Mouse (Mus musculus) layer of hippocampus, adult 8-10 months (tissue): Measurements from ENCODE around the gene Btbd19. TPM values are rescaled to one million over a fixed set of nuclear protein-coding genes. Genes with fewer than 3 reads are reported as not detected.
A peak's percentile ranks its signal among the peaks of the same experiment; 100 is the strongest.

ENCODE experiments used
- DNase-seq, 2 experiments: peaks; one replicate each; pipeline ENCODE4 v3.0.0; 2022; ENCODE audit warnings: low spot score in 2 of 2
- total RNA-seq, 4 experiments: library from RNA; stranded (reverse); gene quantifications; 2 replicates each; pipeline ENCODE4 v1.2.4; 2022

The Btbd19 gene
- total RNA-seq, 4 experiments from 2014 or later = 12.9 to 18.3 (median 16.2) TPM

DNA sequence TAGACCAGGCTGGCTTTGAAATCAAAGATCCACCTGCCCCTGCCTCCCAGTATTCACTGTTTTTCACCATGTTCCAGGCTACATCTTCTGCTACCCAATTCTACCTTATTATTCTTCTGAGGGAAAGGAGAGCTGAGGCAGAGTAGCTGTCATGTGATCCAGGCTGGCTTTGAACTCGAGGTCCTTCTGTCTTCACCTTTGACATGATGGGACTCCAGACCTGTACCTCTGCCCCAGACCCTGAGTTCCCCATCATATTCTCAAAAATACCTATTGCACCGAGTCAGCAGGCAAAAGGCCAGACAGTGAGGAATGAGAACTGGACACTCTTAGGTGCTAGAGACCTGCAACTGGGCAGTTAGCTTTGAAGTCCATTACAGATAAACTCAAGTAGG lies 9.1 kb upstream of the Btbd19 start:
- no peak for DNase-seq

DNA sequence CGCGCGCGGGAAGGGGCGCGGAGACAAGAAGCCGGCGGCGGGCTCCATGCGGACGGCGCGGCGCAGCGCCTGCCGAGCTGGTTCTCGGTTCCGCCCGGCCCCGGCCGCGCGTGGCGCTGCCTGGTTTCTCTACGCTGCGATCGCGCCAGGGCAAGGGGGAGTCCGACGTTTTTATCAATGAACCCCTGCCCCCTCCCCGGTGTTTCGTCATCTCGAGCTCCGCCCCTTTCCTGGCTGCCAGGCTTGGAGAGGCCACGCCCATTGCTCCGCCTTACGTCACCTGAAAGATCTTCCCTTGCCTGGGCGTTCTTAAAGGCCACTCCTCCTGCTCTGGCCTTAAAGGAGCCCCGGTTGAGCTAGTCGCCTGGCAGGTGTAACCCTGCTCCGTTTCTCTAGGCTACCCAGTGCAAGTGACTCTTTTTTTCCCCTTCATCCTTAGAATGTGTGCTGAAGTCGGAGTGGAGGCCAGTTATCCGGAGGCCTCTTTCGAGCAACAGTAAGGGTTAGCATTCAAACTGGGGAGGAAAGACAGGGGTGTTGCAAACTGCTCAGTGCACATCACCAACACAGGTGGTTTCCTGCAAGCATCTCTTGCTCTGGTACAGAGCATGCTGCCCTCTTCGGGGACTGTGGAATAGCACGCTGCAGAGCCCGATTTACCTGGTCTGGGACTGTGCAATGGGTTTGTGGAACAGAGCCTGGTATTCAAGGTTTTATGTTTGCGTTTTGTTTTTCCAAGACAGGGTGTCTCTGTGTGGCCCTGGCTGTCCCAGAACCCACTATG lies 8.5 kb upstream of the Btbd19 start, which contains the start of gene Plk3:
TSS of gene Plk3 (minus strand) at position 147 of the 784 bp plus-strand sequence.
- DNase-seq = peak; percentile 97

DNA sequence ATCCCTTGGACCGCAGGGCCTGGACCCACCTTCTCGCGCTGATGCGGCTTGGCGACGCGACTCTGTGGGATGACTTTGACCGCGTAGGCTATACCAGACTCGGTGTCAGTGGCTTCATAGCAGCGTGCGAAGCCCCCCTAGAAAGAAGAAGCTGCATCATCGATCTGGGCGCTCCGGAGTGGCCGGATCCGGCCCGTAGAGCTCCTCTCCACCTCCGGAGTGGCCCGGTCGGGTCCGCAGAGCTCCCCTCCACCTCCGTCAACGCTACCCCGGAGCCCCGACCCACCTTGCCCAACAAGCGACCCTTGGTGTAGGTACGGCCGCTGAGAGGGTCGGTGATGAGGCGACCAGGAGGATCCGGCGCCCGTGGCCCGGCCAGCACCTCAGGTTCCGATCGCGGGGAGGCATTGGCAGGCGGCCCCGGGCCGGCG lies 7.9 kb upstream of the Btbd19 start:
- no peak for DNase-seq

DNA sequence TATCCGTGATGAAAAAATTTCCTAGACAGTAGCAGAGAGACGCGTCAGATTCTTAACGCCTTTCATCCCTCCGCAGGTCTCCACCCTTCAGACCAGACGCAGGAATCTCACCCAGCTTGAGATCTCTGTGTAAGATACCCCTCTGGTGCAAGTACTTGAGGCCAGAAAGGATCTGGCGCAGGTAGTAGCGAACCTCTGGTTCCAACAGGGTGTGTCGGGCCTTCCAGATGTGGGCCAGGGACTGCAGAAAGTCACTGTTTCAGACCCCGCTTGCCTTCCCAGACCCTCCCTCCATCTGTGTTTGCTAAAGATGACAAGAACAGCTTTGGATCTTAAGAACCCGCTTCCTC lies 7.2 kb upstream of the Btbd19 start:
- no peak for DNase-seq

DNA sequence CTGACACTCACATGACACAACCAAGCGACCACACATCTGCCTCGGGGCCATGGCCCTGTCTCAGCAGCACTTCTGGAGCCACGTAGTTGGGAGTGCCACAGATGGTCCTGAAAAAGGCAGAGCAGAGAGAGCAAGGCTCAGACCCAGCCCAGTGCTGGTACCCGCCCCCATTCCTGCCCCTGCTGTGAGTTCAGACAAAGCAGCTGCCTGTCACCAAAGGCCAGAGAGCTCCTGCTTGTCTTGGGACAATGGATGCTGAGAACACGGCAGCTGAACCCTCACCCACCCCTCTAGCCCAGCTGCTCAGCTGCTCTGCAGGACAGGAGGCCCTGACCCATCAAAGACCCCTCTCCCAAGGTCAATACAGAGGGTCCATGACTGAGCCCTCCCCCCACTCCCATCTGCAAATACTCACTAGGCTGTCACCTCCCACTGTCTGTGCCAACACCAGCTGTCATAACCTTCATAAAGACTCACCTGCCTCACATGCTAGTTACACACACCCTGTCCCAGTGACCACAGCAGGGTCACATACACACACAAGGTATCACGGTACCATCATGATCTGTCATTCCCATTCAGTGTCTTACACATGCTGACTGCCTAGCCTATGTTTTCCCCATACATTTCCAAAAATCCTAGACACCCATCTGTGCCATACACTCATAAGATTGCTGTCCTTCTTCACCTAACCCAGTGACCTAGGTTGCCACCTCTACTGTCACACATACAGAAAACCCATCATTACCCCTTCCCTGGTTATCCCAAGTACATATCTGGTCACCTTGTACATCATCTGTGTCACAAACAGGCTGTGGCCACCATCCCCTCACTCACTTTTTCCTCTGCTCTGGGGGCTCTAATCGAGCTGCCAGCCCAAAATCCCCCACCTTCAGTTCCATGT lies 6.6 kb upstream of the Btbd19 start:
- no peak for DNase-seq

DNA sequence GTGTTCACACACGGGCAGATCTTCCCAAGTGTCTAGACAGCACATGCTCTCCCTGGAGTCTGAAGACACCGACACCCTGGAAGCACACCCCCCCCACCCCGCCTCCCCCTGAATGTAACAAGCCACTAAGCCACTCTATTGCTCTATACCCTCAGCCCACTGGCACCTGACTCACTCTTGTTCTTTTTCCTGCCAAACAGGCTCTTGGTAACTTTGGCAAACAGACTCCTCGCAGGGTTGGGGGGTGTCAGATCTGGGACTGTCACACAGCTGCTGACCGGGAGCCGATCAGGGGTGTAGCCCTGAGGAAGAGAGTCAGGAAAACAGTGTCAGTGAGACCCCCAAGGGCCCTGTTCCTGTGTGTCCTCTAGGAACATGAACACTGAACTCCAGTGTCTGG lies 5.7 kb upstream of the Btbd19 start:
- no peak for DNase-seq

DNA sequence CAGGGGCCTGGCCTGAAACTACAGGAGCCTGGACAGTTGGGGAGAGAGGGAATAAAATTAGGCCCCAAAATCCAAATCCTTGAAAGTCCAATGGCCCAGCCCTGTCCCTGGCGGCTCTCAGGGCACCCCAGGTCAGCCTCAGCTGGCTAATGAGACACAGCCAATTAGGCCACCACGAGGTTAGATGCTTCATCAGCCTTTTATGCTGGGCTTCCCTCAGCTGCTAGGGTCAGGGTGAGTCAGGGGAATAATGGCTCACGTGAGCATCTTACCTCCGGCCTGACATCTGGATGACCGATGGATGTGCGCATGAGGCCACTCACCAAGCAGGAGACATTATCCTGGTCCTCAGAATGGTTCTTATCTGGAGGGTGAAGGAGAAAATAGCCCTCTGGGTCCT lies 5.3 kb upstream of the Btbd19 start:
- DNase-seq = no peak

DNA sequence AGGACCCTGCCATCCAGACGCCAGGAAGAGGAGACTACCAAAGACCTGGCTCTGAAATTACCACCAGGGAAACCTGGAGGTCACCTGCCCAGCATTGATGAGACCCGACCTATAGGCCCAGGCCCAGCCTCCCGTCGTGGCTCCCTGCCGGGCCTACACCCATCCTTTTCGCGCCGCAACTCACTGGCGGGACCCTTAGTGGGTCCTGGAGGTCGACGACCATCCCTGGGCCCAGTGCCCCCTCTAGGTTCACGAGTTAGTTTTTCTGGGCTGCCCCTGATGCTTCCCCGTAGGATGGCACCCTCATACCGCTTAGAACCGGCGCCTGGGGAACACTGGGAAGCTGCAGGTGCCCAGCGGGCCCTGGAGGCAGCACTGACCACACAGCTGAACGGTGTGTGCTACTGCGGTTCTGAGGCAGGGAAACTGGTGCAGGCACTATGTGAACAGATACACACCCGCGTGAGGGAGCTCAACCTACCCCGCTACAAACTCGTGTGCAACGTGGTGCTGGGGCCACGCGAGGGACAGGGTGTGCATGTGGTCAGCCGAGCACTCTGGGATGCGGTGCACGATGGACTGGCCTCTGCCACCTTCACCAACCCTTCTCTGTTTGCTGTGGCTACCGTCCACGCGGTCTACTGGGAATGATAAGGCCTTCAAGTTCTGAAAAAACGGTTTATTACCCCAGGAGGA lies 2.6 kb upstream of the Btbd19 start:
- no peak for DNase-seq

DNA sequence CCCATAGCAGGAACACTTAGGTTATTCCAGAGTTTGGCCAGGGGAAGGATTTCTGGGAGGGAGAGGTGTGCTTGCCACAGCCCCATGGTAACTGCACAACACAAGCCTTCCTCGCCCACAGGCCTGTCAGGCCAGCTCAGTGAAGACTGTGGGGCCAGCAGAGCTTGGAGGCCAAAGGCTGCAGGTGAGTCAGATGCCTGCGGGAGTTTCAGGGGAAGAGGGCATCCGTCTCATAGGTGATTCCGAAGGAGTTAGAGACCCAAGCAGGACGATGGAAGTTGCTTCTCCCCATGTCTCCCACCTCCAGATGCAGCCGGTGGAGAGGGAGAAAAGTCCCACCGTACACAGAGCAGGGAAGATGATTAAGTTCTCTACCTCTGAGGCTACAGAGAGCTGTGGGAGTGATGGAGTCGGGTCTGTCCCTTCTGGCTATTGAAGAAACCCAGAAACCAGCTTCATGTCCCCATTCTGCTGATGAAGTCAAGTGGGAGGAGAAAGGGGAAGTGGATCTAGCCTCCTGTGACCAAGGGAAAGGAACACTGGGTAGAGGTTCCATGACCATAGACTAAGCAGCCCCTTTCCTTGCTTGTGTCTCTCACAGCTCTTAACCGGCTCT lies 1.3 kb upstream of the Btbd19 start, which contains the start of gene Tctex1d4:
TSS of gene Tctex1d4 (plus strand) at position 120 of the 616 bp plus-strand sequence.
- no peak for DNase-seq

DNA sequence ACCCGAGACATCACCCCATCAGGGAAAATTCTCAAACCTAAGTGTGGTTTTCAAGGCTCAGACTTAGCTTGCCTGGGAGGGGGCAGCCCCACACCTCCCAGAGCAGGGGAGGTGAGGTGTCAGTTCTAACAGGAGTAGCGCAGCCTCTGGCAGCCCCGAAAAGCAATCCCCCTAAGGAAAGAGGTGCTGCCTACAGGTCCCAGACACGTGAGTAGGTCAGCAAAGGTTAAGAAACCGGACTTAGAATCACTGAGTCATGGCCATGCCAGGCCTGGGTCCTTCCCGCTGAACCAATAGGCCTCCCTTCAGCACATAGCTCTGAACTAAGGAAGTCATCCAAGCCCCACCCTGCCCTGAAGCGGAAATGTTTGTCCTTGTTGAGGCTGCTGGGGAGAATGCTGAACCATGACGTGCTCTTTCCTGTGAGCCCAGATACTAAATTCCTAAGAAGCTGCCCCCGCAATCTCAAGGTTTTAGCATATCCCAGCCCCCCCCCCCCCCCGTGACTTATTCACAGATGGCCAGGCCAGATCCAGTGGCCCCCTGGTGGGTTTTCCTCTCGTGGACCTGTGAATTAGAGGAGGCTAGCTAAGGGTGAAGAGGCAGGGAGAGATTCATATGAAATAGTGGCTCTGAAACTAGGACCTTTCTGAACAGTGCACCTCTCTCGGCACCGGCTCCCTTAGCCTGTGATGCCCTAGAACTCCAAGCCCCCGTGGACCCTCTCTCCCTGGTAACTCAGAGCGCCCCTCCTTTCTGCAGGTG lies 567 bp upstream of the Btbd19 start:
- DNase-seq = no peak

DNA sequence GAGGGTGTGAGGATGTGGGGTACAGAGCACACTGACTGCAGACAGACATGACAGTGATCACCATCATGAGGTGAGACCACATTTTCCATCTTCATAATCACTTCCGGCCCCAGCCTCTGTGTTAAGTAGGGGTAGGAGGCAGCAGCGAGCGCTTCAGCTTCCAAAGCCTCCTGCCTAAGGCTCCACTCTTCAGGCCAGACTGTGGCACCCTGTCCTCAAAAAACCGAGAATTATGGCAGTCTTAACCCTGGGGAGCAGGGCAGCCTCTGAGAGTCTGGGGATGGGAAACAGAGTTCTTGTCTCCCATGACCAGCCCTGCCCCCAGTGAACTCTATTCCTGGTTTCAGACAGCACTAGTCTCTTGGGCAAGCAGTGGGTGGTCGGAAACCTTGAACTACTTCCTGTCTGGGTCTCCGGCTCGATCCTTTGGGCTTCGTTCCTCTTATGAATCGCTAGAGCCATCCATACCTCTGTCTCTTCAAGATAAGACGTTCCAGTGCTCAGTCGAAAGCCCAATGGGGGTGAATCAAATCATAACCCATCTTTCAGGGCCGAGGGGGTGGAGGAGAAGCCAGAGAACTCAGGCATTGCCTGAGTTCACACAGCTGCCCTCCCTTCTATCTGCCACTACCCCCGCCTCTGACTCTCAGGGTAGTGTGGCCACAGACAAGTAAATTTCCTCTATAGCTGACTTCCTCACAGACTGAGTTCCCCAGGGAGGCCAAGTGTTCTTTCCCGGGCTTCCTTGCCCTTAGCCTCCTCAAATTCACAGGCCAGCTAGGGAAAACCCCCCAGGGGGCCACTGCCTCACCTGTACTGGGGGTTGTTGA lies 792 bp downstream of the Btbd19 start:
- DNase-seq = no peak

DNA sequence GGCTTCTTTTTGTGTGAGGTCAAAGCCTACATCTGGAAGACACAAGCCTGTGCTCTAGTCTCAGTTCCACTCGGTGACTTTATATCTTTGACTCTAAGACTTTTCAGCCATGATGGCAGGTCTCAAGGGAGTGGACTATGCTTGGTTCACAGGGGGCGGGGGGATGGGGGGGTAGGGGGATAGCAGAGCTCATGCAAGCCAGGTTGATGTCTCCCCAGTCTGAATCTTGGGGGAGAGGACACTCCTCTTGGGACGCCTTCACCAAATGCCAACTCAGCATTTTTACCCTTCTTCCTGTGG lies 1.4 kb downstream of the Btbd19 start:
- DNase-seq = no peak

DNA sequence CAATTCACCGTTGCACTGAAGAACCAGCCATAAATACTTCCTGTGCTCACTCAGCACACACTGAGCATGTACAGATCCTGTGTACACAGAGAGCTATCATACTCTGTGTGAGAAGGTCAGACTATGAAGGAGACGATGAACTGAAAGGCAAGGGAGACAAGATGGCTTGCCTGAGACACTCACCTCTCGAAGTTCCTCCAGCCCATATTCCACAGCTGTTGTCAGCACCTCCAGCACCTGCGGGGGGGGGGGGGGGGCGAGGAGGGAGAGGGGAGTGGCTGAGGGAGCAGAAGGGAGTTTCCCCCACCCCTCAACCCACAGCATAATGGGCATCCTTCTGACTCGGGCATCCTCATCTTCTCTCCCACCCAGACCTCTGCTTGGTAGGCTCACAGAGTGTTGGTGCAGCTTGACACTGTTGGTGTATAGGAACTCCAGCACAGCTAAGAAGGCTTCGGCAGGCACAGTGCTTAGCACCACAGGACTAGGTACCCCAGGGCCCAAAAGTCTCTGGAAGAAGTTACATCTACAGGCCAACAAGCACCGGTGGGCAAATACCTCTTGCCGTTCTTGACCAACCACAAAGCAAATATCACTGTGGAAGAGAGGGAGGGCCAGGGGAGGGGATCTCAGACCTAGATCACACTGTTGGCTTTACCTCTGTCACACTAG lies 1.8 kb downstream of the Btbd19 start:
- DNase-seq = no peak

DNA sequence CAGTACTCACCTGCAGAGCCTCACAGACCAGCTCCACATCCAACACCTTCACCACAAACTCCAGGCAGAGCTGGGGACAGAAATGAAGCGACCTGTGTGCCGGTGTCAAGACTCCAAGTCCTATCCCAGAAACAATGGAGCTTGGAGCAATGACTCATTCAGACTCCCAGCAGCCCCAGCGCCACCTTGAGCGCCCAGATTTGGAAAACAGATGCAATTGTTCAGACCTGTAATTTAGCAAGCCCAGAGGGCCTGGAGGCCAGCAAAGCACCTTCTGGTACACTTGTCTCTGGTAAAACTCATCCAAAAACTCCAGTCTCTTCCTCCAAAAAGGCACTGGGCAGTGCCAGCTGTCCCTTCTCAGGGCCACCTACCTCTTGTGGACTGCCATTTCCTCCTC lies 3.3 kb downstream of the Btbd19 start:
- DNase-seq = no peak

DNA sequence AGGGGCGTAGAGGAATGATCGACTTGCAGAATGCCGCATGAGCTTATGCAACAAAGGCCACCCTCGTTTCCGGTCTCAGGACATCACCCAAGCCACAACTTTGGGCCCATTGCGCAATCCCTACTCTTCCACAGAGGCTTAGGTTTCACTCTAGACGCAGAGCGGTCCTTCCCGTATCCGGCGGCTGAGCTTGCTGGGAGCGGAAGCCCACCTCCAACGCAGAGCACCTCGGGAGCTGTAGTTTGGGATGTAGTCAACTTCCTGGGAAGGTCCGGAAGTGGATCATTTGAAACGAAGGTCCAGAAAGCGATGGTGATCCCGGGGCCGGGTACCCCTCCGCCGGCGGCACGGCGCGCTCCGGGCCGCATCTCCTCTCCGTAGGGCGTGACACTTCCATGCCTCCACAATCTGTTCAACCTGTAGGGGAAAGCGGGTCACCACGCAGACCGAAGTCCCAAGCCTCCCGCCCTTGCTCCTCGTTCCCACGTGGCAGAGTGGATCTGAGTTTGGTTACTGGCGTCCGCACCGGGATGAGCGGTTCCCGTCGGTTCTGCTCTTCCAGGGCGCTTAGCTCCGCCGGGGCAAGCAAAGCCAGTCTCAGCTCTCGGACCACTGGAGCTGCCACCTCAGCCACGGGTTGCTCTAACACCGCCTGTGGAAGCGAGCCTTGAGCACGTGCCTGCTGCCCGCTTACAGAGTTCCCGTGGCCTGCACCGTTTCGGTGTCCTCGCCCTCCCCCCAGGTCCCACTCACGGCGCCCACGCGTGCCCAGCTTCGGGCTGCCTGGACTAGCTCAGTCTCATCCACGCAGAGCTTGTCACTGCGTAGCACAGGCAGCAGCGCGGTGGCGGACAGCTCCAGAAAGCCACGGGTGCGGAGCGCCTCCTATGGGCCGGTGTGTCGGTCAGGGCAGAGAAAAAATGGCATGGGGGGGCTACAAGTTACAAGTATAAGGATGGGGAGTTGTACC lies 4.8 kb downstream of the Btbd19 start:
- DNase-seq = peak; percentile 94 to 96

DNA sequence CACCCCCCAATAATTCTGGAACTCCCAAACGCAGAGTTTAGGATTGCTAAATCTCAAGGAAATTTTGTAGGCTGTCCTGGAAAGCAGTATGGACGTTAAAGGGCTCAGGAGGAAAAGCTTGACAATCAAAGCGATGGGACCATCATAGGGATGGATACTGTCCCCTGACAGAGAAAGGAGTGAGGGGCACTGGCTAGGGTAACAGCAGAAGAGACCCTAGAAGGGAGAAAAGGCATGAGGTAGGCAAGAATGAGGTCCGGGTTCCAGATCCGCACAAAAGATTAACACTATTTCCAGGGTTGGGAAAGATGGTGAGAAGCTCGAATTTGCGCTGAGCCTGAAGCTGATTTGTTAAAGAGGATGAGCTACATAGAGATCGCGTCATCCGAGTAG lies 5.5 kb downstream of the Btbd19 start:
- DNase-seq = no peak

DNA sequence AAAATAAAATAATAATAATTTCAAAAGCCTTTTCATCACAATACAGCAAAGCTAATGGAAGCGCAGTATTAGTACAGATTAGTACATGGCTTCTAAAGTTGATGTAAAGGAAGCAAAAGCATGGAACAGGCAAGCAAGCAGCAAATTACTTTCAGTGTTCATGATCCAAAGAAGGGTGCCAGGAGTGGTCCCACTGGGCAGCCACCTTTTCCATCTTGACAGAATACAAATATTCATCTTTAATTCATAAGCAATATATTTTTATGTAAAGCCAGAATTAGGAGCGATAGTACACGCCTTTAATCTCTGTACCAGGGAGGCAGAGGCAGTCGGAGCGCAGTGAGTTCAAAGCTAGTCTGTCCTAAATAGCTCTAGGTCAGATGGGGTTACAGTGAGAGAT lies 5.9 kb downstream of the Btbd19 start:
- no peak for DNase-seq

DNA sequence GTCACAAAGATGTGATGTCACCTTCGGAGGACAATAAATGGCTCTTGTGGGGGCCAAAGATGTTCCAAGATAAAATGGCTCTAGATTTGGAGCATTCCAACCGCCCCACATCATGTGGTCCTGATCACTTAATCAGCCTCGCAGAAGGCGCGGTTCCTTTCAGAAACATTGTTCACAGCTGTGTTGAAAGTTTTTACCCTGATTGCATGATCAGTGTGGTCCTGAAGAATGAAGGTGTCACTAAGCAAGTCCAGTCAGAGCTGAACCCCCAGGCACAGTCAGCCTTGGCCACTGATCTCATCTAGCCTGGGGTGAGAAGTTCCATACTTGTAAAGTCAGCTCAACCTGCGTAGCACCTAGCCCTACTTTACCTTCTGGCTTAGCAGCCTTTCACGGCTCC lies 7.6 kb downstream of the Btbd19 start:
- no peak for DNase-seq
